Mouse (Mus musculus): ENCODE data around the gene Ntrk1.
A peak's percentile ranks its signal among the peaks of the same experiment; 100 is the strongest.
"Not testable (repeated sequence)": the region's sequence is repeated elsewhere in the genome, so short reads cannot be mapped to it uniquely, and the experiment has no call there.

Ntrk1 gene

GRCm38 (mm10) chr3:87794922-87795325 lies at the start of gene Ntrk1:
Gene Ntrk1, minus strand, starts transcription at chr3:87795162.
- no peak for DNase-seq (ENCODE audit: low spot score in 2 of 2)

- DNase-seq (ENCODE audit: low spot score in 2 of 2) = no peak
These were observed 45.9 kb upstream of the Ntrk1 start for GRCm38 (mm10) chr3:87840858-87841257.

- peak; percentile 86 to 87 for DNase-seq (ENCODE audit: low spot score in 2 of 2)
These were observed 43.7 kb upstream of the Ntrk1 start for GRCm38 (mm10) chr3:87838622-87839021.

- no peak for DNase-seq (ENCODE audit: low spot score in 2 of 2)
These were observed 38.5 kb upstream of the Ntrk1 start for GRCm38 (mm10) chr3:87833482-87833881.

GRCm38 (mm10) chr3:87832109-87832859 lies 37.3 kb upstream of the Ntrk1 start:
- DNase-seq (ENCODE audit: low spot score in 2 of 2) = no peak

GRCm38 (mm10) chr3:87829025-87829424 lies 34.1 kb upstream of the Ntrk1 start:
- DNase-seq (ENCODE audit: low spot score in 2 of 2) = no peak

GRCm38 (mm10) chr3:87828435-87828834 lies 33.5 kb upstream of the Ntrk1 start:
- DNase-seq (ENCODE audit: low spot score in 2 of 2) = no peak

GRCm38 (mm10) chr3:87824206-87824605 lies 29.2 kb upstream of the Ntrk1 start, which contains the start of gene Pear1:
Gene Pear1, minus strand, starts transcription at chr3:87824306.
- not testable (repeated sequence) for DNase-seq (ENCODE audit: low spot score in 2 of 2)

- DNase-seq (ENCODE audit: low spot score in 2 of 2) = no peak
These were observed 23.3 kb upstream of the Ntrk1 start for GRCm38 (mm10) chr3:87818226-87818625.

- DNase-seq (ENCODE audit: low spot score in 2 of 2) = peak; percentile 77 to 80
These were observed 21.7 kb upstream of the Ntrk1 start for GRCm38 (mm10) chr3:87816646-87817093.

- DNase-seq (ENCODE audit: low spot score in 2 of 2) = no peak
These were observed 21.2 kb upstream of the Ntrk1 start for GRCm38 (mm10) chr3:87816166-87816565.

- no peak for DNase-seq (ENCODE audit: low spot score in 2 of 2)
These were observed 17.9 kb upstream of the Ntrk1 start for GRCm38 (mm10) chr3:87812873-87813272.

GRCm38 (mm10) chr3:87812413-87812812 lies 17.5 kb upstream of the Ntrk1 start:
- DNase-seq (ENCODE audit: low spot score in 2 of 2) = no peak

GRCm38 (mm10) chr3:87811297-87811696 lies 16.3 kb upstream of the Ntrk1 start:
- DNase-seq (ENCODE audit: low spot score in 2 of 2) = no peak

- DNase-seq (ENCODE audit: low spot score in 2 of 2) = no peak
These were observed 14.5 kb upstream of the Ntrk1 start for GRCm38 (mm10) chr3:87809322-87809962.

- DNase-seq (ENCODE audit: low spot score in 2 of 2) = no peak
These were observed 9.2 kb upstream of the Ntrk1 start for GRCm38 (mm10) chr3:87804038-87804677.

GRCm38 (mm10) chr3:87801681-87802080 lies 6.7 kb upstream of the Ntrk1 start:
- DNase-seq (ENCODE audit: low spot score in 2 of 2) = no peak

- DNase-seq (ENCODE audit: low spot score in 2 of 2) = no peak
These were observed 1.9 kb upstream of the Ntrk1 start, which contains the start of gene Insrr for GRCm38 (mm10) chr3:87796736-87797334. Gene Insrr, plus strand, starts transcription at chr3:87796951.

- DNase-seq (ENCODE audit: low spot score in 2 of 2) = peak; percentile 40 to 43
These were observed 645 bp upstream of the Ntrk1 start for GRCm38 (mm10) chr3:87795336-87796277.

- DNase-seq (ENCODE audit: low spot score in 2 of 2) = no peak
These were observed 5.2 kb downstream of the Ntrk1 start for GRCm38 (mm10) chr3:87789768-87790167.

GRCm38 (mm10) chr3:87789248-87789647 lies 5.7 kb downstream of the Ntrk1 start:
- DNase-seq (ENCODE audit: low spot score in 2 of 2) = no peak
